Mouse (Mus musculus): ENCODE results near the gene Pde9a.

- no peak for TF ChIP-seq POLR2A (IDR thresholded peaks at IDR 0.05; ENCODE audit: insufficient read length, low read depth)
- no peak for TF ChIP-seq USF1 (IDR thresholded peaks at IDR 0.05; ENCODE audit: low read depth)
- no peak for TF ChIP-seq MAX (IDR thresholded peaks at IDR 0.05; ENCODE audit: low read depth)
- TF ChIP-seq E2F4 (IDR thresholded peaks at IDR 0.05; ENCODE audit: insufficient read depth): no peak
- no peak for TF ChIP-seq CEBPB (IDR thresholded peaks at IDR 0.05; ENCODE audit: insufficient read depth, poor library complexity, severe bottlenecking)
- TF ChIP-seq MYOD1 (IDR thresholded peaks at IDR 0.05; ENCODE audit: control insufficient read depth in 1 of 3, insufficient read length in 2 of 3, low read depth in 2 of 3): no peak
- no peak for TF ChIP-seq SRF (IDR thresholded peaks at IDR 0.05; ENCODE audit: control insufficient read depth, insufficient read length, low read depth)
- TF ChIP-seq MYOG (IDR thresholded peaks at IDR 0.05; ENCODE audit: control insufficient read depth in 1 of 3, insufficient read depth in 1 of 3, insufficient read length in 2 of 3, low read depth in 2 of 3): no peak
Observed at GRCm38 (mm10) chr17:31370931-31371330, 15.1 kb upstream of the Pde9a start.

Data from myocyte (in vitro differentiated cells).